ENCODE assay signal across 16 mouse cellular contexts in genomic region chr2:159057506-159057905, GRCm38 (mm10).
A peak's percentile ranks its signal among the peaks of the same experiment; 100 is the strongest.
DNase-seq lines count a peak whose midpoint lies in the region; ATAC-seq lines count a peak whose summit lies in the region.
"Had no signal": no experiment of that assay in that cellular context is flagged by ENCODE, and none has a peak within 500 bp of the region (broad histone marks: within the 10 kb centered on the region; RNA-seq: fewer than 3 reads in every experiment).

No protein-coding gene starts in this region.

- H3K4me1 ChIP-seq in forebrain, embryonic 15.5 days = no peaks in the 10 kb centered on the region
- H3K4me1 ChIP-seq: intestine, embryonic 15.5 days; limb, embryonic 13.5 days had no signal

- ATAC-seq in forebrain, embryonic 15.5 days (replicated peaks) = no peak
- ATAC-seq: intestine, embryonic 15.5 days had no signal

- H3K27me3 ChIP-seq in forebrain, embryonic 15.5 days = no peaks in the 10 kb centered on the region
- H3K27me3 ChIP-seq: CH12.LX; intestine, embryonic 15.5 days had no signal

- intact Hi-C loops in gastrocnemius, postnatal 36 days (cut with DNase I) = loop anchor here (5.0 kb wide), 2 partner anchors 1310 to 1520 kb away; partner anchors contain the start of gene Mafb
- intact Hi-C loops in heart, postnatal 36 days (cut with DNase I) = no loop called here

- peak; percentile 43 for DNase-seq in gastrocnemius, adult 18-20 months (ENCODE audit: low spot score)
- DNase-seq in gastrocnemius, postnatal 36 days = no peak
- peak; percentile 41 to 60 for DNase-seq in kidney, postnatal 4 days
- no peak for DNase-seq in kidney, adult 9 months
- peak; percentile 80 for DNase-seq in adrenal gland, postnatal 10 days
- DNase-seq in heart, postnatal 36 days = peak; percentile 11 to 32
- DNase-seq in layer of hippocampus, postnatal 36 days = no peak
- DNase-seq: cerebellum, postnatal 14 days; thymus, postnatal 14 days had no signal

- H3K27ac ChIP-seq in forebrain, embryonic 15.5 days (replicated peaks) = no peak overlapping the region
- H3K27ac ChIP-seq: embryonic facial prominence, embryonic 10.5 days; hindbrain, embryonic 10.5 days; intestine, embryonic 15.5 days; limb, embryonic 13.5 days had no signal

- H3K9ac ChIP-seq in forebrain, embryonic 15.5 days (replicated peaks) = no peak overlapping the region
- H3K9ac ChIP-seq: intestine, embryonic 15.5 days; limb, embryonic 13.5 days had no signal

- H3K36me3 ChIP-seq in forebrain, embryonic 15.5 days = no peaks in the 10 kb centered on the region
- H3K36me3 ChIP-seq: embryonic facial prominence, embryonic 10.5 days; hindbrain, embryonic 10.5 days; intestine, embryonic 15.5 days; limb, embryonic 13.5 days had no signal

- no peak overlapping the region for H3K4me3 ChIP-seq in forebrain, embryonic 15.5 days
- H3K4me3 ChIP-seq: embryonic facial prominence, embryonic 10.5 days; hindbrain, embryonic 10.5 days; intestine, embryonic 15.5 days; limb, embryonic 13.5 days; myocyte had no signal

- H3K4me2 ChIP-seq in forebrain, embryonic 15.5 days (replicated peaks) = no peak overlapping the region
- H3K4me2 ChIP-seq: intestine, embryonic 15.5 days; limb, embryonic 13.5 days had no signal

- no peaks in the 10 kb centered on the region for H3K9me3 ChIP-seq in forebrain, embryonic 15.5 days
- H3K9me3 ChIP-seq: embryonic facial prominence, embryonic 10.5 days; hindbrain, embryonic 10.5 days; intestine, embryonic 15.5 days; limb, embryonic 13.5 days had no signal

- 70% methylated on average over 5 of the region's 5 CpGs for WGBS in forebrain, embryonic 15.5 days

Comparison
In these comparisons a context has a peak if more than half of its experiments do, and no peak if none do; other contexts are left out.
1. DNase-seq: peak in gastrocnemius, adult 18-20 months (single experiment), kidney, postnatal 4 days (2 of 2), adrenal gland, postnatal 10 days (single experiment) and heart, postnatal 36 days (2 of 2); none in gastrocnemius, postnatal 36 days (0 of 2), kidney, adult 9 months (single experiment) and layer of hippocampus, postnatal 36 days (0 of 2).